In genomic region chr1:39579139-39579538, GRCm38 (mm10) we compare ENCODE assay signal across 19 mouse cellular contexts. TPM values are rescaled to one million over a fixed set of nuclear protein-coding genes. Genes with fewer than 3 reads are reported as not detected.
DNase-seq lines count a peak whose midpoint lies in the region; ATAC-seq and TF ChIP-seq lines count a peak whose summit lies in the region.
"Had no signal": no experiment of that assay in that cellular context is flagged by ENCODE, and none has a peak within 500 bp of the region (broad histone marks: within the 10 kb centered on the region; RNA-seq: fewer than 3 reads in every experiment).

No protein-coding gene starts in this region.

- no peak for TF ChIP-seq POLR2A in CH12.LX (IDR thresholded peaks at IDR 0.05; ENCODE audit: low read depth, low read length)

- no peak for TF ChIP-seq CTCF in CH12.LX (conservative IDR thresholded peaks at IDR 0.05 in 1 of 2, IDR thresholded peaks at IDR 0.05 in 1 of 2; ENCODE audit: low read depth in 2 of 2, low read length in 2 of 2)
- no peak for TF ChIP-seq CTCF in midbrain, postnatal 0 days (IDR thresholded peaks at IDR 0.05)

- ATAC-seq in lung, embryonic 16.5 days (ENCODE audit: low read depth): no peak
- no peak for ATAC-seq in midbrain, postnatal 0 days (ENCODE audit: low FRiP score)
- ATAC-seq in hindbrain, embryonic 16.5 days: no peak
- ATAC-seq: forebrain, embryonic 14.5 days had no signal

- peaks cover 3 to 30% of the 10 kb centered on the region in 2 experiments; a peak in 3 of 4 replicates for H3K4me1 ChIP-seq in CH12.LX (ENCODE audit: control insufficient read depth in 1 of 2, insufficient read depth in 2 of 2)
- peaks cover 25% of the 10 kb centered on the region for H3K4me1 ChIP-seq in lung, embryonic 16.5 days (replicated peaks; ENCODE audit: control insufficient read depth, insufficient read depth, low read length)
- peaks cover 8% of the 10 kb centered on the region for H3K4me1 ChIP-seq in midbrain, postnatal 0 days (ENCODE audit: insufficient read depth, low read length)
- H3K4me1 ChIP-seq in hindbrain, embryonic 16.5 days (ENCODE audit: control insufficient read depth, insufficient read depth, low read depth, low read length): peaks cover 12% of the 10 kb centered on the region
- peaks cover 28% of the 10 kb centered on the region for H3K4me1 ChIP-seq in heart, embryonic 10.5 days

- H3K9me3 ChIP-seq in CH12.LX (replicated peaks; ENCODE audit: low read length): no peaks in the 10 kb centered on the region
- H3K9me3 ChIP-seq in lung, embryonic 16.5 days (ENCODE audit: control insufficient read depth, low read length): no peaks in the 10 kb centered on the region
- no peaks in the 10 kb centered on the region for H3K9me3 ChIP-seq in midbrain, postnatal 0 days (ENCODE audit: low read length)
- no peaks in the 10 kb centered on the region for H3K9me3 ChIP-seq in hindbrain, embryonic 16.5 days (ENCODE audit: control insufficient read depth, low read length)
- H3K9me3 ChIP-seq in heart, embryonic 10.5 days: no peaks in the 10 kb centered on the region
- H3K9me3 ChIP-seq: embryonic facial prominence, embryonic 15.5 days; heart, embryonic 13.5 days; hindbrain, embryonic 12.5 days had no signal

- no peak overlapping the region for H3K4me3 ChIP-seq in CH12.LX (replicated peaks in 1 of 3; ENCODE audit: low read depth in 2 of 3, low read length in 2 of 3, poor library complexity in 1 of 3)
- H3K4me3 ChIP-seq in lung, embryonic 16.5 days (ENCODE audit: low read length): no peak overlapping the region
- H3K4me3 ChIP-seq in midbrain, postnatal 0 days (ENCODE audit: low read depth, low read length): no peak overlapping the region
- H3K4me3 ChIP-seq in hindbrain, embryonic 16.5 days (ENCODE audit: low read length): no peak overlapping the region
- no peak overlapping the region for H3K4me3 ChIP-seq in heart, embryonic 10.5 days
- H3K4me3 ChIP-seq: embryonic facial prominence, embryonic 15.5 days; heart, embryonic 13.5 days; hindbrain, embryonic 12.5 days had no signal

- no peak overlapping the region for H3K4me2 ChIP-seq in CH12.LX (ENCODE audit: insufficient read depth, low read depth, poor library complexity, severe bottlenecking)
- H3K4me2 ChIP-seq in lung, embryonic 16.5 days (ENCODE audit: low read depth, low read length): no peak overlapping the region
- no peak overlapping the region for H3K4me2 ChIP-seq in midbrain, postnatal 0 days (ENCODE audit: low read depth, low read length, poor library complexity, severe bottlenecking)
- H3K4me2 ChIP-seq in hindbrain, embryonic 16.5 days (ENCODE audit: low read length): no peak overlapping the region
- H3K4me2 ChIP-seq: embryonic facial prominence, embryonic 15.5 days; heart, embryonic 13.5 days; hindbrain, embryonic 12.5 days had no signal

- WGBS in lung, embryonic 16.5 days: 60% methylated on average over 6 of the region's 6 CpGs
- 89% methylated on average over 6 of the region's 6 CpGs for WGBS in midbrain, postnatal 0 days
- WGBS in hindbrain, embryonic 16.5 days: 88% methylated on average over 6 of the region's 6 CpGs
- 71% methylated on average over 6 of the region's 6 CpGs for WGBS in heart, embryonic 10.5 days

- no peak overlapping the region for H3K27ac ChIP-seq in CH12.LX (ENCODE audit: insufficient read depth, low read depth)
- peak overlapping the region; percentile 44; the same call in 1 of the 2 replicates for H3K27ac ChIP-seq in lung, embryonic 16.5 days (ENCODE audit: low read length)
- no peak overlapping the region for H3K27ac ChIP-seq in midbrain, postnatal 0 days (ENCODE audit: low read depth, low read length)
- H3K27ac ChIP-seq in hindbrain, embryonic 16.5 days (ENCODE audit: low read depth, low read length): no peak overlapping the region
- H3K27ac ChIP-seq in heart, embryonic 10.5 days: no peak overlapping the region
- H3K27ac ChIP-seq: embryonic facial prominence, embryonic 15.5 days; heart, embryonic 13.5 days; hindbrain, embryonic 12.5 days had no signal

- peak; percentile 92 for DNase-seq in heart, adult 11 months
- DNase-seq in heart, adult 9 months (ENCODE audit: low spot score in 2 of 2): no peak
- peak; percentile 10 for DNase-seq in CH12.LX (ENCODE audit: extremely low read depth)
- DNase-seq in monocyte, adult 2 months (ENCODE audit: low read depth in 1 of 2, low spot score in 2 of 2): peak; percentile 29 to 57
- no peak for DNase-seq in midbrain, postnatal 0 days (ENCODE audit: low spot score)
- DNase-seq in heart, embryonic 10.5 days (ENCODE audit: low spot score): no peak
- DNase-seq: adrenal gland, postnatal 10 days; cerebellum, postnatal 25 days; kidney, adult 18-20 months; kidney, postnatal 36 days; layer of hippocampus, postnatal 36 days; right cerebral cortex, postnatal 4 days; thymus, postnatal 4 days had no signal

- TF ChIP-seq EP300 in CH12.LX (IDR thresholded peaks at IDR 0.05; ENCODE audit: low read length): 0 out of 2 replicates have a peak, but pooled peaks have one; percentile 18

- no peak for TF ChIP-seq RAD21 in CH12.LX (IDR thresholded peaks at IDR 0.05; ENCODE audit: low read depth, low read length)

- peaks cover 0 to 2% of the 10 kb centered on the region in 2 experiments for H3K36me3 ChIP-seq in CH12.LX (replicated peaks in 1 of 2; ENCODE audit: control insufficient read depth in 1 of 2, insufficient read depth in 1 of 2, low read length in 1 of 2)
- H3K36me3 ChIP-seq in lung, embryonic 16.5 days (ENCODE audit: control insufficient read depth, insufficient read depth, low read length): no peaks in the 10 kb centered on the region
- no peaks in the 10 kb centered on the region for H3K36me3 ChIP-seq in midbrain, postnatal 0 days (ENCODE audit: insufficient read depth, low read length)
- H3K36me3 ChIP-seq in hindbrain, embryonic 16.5 days (ENCODE audit: control insufficient read depth, insufficient read depth, low read length): no peaks in the 10 kb centered on the region
- no peaks in the 10 kb centered on the region for H3K36me3 ChIP-seq in heart, embryonic 10.5 days
- H3K36me3 ChIP-seq: embryonic facial prominence, embryonic 15.5 days; heart, embryonic 13.5 days; hindbrain, embryonic 12.5 days had no signal

- H3K9ac ChIP-seq in CH12.LX (ENCODE audit: insufficient read depth, low read depth): no peak overlapping the region
- H3K9ac ChIP-seq in lung, embryonic 16.5 days (ENCODE audit: low read length): no peak overlapping the region
- H3K9ac ChIP-seq in midbrain, postnatal 0 days (replicated peaks; ENCODE audit: low read length, poor library complexity, severe bottlenecking): no peak overlapping the region
- H3K9ac ChIP-seq in hindbrain, embryonic 16.5 days (ENCODE audit: low read depth, low read length): no peak overlapping the region
- H3K9ac ChIP-seq: embryonic facial prominence, embryonic 15.5 days; heart, embryonic 13.5 days; hindbrain, embryonic 12.5 days had no signal

- in situ Hi-C loops in CH12.LX (cut with MboI; ENCODE audit: low pct_ligation_motif_present, low pct_unique_long_range_greater_than_20kb, low sequenced_read_pairs): no loop called here

- H3K79me2 ChIP-seq in CH12.LX (replicated peaks; ENCODE audit: control insufficient read depth, extremely low read depth, insufficient read depth, poor library complexity, severe bottlenecking): peaks cover 13% of the 10 kb centered on the region

- dilution Hi-C loops in CH12.LX (cut with MboI; ENCODE audit: extremely low pct_ligation_motif_present, extremely low pct_unique_long_range_greater_than_20kb, low sequenced_read_pairs): no loop called here

- H3K27me3 ChIP-seq in CH12.LX (replicated peaks): peaks cover 6% of the 10 kb centered on the region
- H3K27me3 ChIP-seq in lung, embryonic 16.5 days (ENCODE audit: control insufficient read depth, insufficient read depth, low read depth, low read length): no peaks in the 10 kb centered on the region; the same call in 1 of the 2 replicates
- no peaks in the 10 kb centered on the region for H3K27me3 ChIP-seq in midbrain, postnatal 0 days (ENCODE audit: insufficient read depth, low read length)
- no peaks in the 10 kb centered on the region for H3K27me3 ChIP-seq in hindbrain, embryonic 16.5 days (replicated peaks; ENCODE audit: control insufficient read depth, insufficient read depth, low read length)
- no peaks in the 10 kb centered on the region for H3K27me3 ChIP-seq in heart, embryonic 10.5 days (ENCODE audit: insufficient read depth, poor library complexity, severe bottlenecking)
- H3K27me3 ChIP-seq: embryonic facial prominence, embryonic 15.5 days; hindbrain, embryonic 12.5 days had no signal

TF ChIP-seq in CH12.LX, 34 proteins besides CTCF, POLR2A, EP300 and RAD21:
- TF ChIP-seq JUND (conservative IDR thresholded peaks at IDR 0.05; ENCODE audit: low read depth, low read length): 0 out of 2 replicates have a peak, but pooled peaks have one; percentile 24
- no peak for TF ChIP-seq MAX (IDR thresholded peaks at IDR 0.05; ENCODE audit: low read length)
- no peak for TF ChIP-seq PAX5 (IDR thresholded peaks at IDR 0.05; ENCODE audit: low read length)
- no peak for TF ChIP-seq ZKSCAN1 (IDR thresholded peaks at IDR 0.05; ENCODE audit: borderline replicate concordance, low read depth, low read length)

RNA-seq across cellular contexts. Expression of gene Rnf149, which starts 1.9 kb away (rescaled TPM):
- 12.6 and 16.6 TPM in 2 replicates for total RNA-seq in CH12.LX (2012; rRNA removed)
- total RNA-seq in CH12.LX (2014; rRNA removed): 21.5 and 22.7 TPM in 2 replicates
- polyA plus RNA-seq in CH12.LX (2012; ENCODE audit: insufficient read length, low read depth): 31.3 and 32.3 TPM in 2 replicates
- polyA plus RNA-seq in lung, embryonic 16.5 days (2015; fragmentation: Nextera tagmentation; extraction: Ambion mirVana): 20.0 and 26.1 TPM in 2 replicates
- 13.0 and 22.2 TPM in 2 replicates for total RNA-seq in midbrain, postnatal 0 days (2014; rRNA removed)
- polyA plus RNA-seq in midbrain, postnatal 0 days (2015; fragmentation: Nextera tagmentation; extraction: Ambion mirVana): 16.5 and 20.6 TPM in 2 replicates
- polyA plus RNA-seq in hindbrain, embryonic 16.5 days (2015; fragmentation: Nextera tagmentation; extraction: Ambion mirVana): 21.2 and 22.2 TPM in 2 replicates
- 17.1 and 26.0 TPM in 2 replicates for polyA plus RNA-seq in heart, embryonic 10.5 days (2016; fragmentation: Nextera tagmentation; extraction: Ambion mirVana)

RNA-seq across cellular contexts. Expression of gene Cnot11, which starts 44.3 kb away (rescaled TPM):
- 15.3 and 17.8 TPM in 2 replicates for total RNA-seq in CH12.LX (2012; rRNA removed)
- 28.6 and 31.8 TPM in 2 replicates for total RNA-seq in CH12.LX (2014; rRNA removed)
- 29.9 and 34.9 TPM in 2 replicates for polyA plus RNA-seq in CH12.LX (2012; ENCODE audit: insufficient read length, low read depth)
- polyA plus RNA-seq in lung, embryonic 16.5 days (2015; fragmentation: Nextera tagmentation; extraction: Ambion mirVana): 11.7 TPM in 2 replicates
- total RNA-seq in midbrain, postnatal 0 days (2014; rRNA removed): 28.8 and 32.3 TPM in 2 replicates
- polyA plus RNA-seq in midbrain, postnatal 0 days (2015; fragmentation: Nextera tagmentation; extraction: Ambion mirVana): 9.4 and 9.6 TPM in 2 replicates
- 11.3 and 11.4 TPM in 2 replicates for polyA plus RNA-seq in hindbrain, embryonic 16.5 days (2015; fragmentation: Nextera tagmentation; extraction: Ambion mirVana)
- 20.1 and 27.7 TPM in 2 replicates for polyA plus RNA-seq in heart, embryonic 10.5 days (2016; fragmentation: Nextera tagmentation; extraction: Ambion mirVana)

Comparison
In these comparisons a context has a peak if more than half of its experiments do, and no peak if none do; other contexts are left out.
1. DNase-seq: peak in heart, adult 11 months (single experiment), CH12.LX (single experiment) and monocyte, adult 2 months (2 of 2); none in heart, adult 9 months (0 of 2), midbrain, postnatal 0 days (single experiment) and heart, embryonic 10.5 days (single experiment).